Mouse (Mus musculus): ENCODE results near the gene Nlrp9b.
"Not testable (repeated sequence)": the region's sequence is repeated elsewhere in the genome, so short reads cannot be mapped to it uniquely, and the experiment has no call there.

The Nlrp9b gene

GRCm38 (mm10) chr7:19971516-19971915 is 19.7 kb upstream of the Nlrp9b start:
- Histone ChIP-seq H3K36me3 (ENCODE audit: insufficient read depth, low read length) (peaks cover 20% of the 10 kb centered on the region), H3K27me3 (ENCODE audit: insufficient read depth, low read length) (no peaks in the 10 kb centered on the region), H3K9me3 (ENCODE audit: low read length) (peaks cover 8% of the 10 kb centered on the region; the same call in 1 of the 2 replicates), H3K4me1 (replicated peaks; ENCODE audit: low read depth, low read length) (peaks cover 5% of the 10 kb centered on the region; the same call in 1 of the 2 replicates), H3K4me3 (replicated peaks; ENCODE audit: low read length) (no peak overlapping the region)
- no peak for TF ChIP-seq POU5F1 (IDR thresholded peaks at IDR 0.05; ENCODE audit: borderline replicate concordance, low read length)
- no peak for TF ChIP-seq CTCF (conservative IDR thresholded peaks at IDR 0.05; ENCODE audit: low read length)
- TF ChIP-seq NANOG (IDR thresholded peaks at IDR 0.05; ENCODE audit: borderline replicate concordance, low read length) = no peak

- H3K36me3 ChIP-seq (ENCODE audit: insufficient read depth, low read length); H3K4me1 ChIP-seq (replicated peaks; ENCODE audit: low read depth, low read length): not testable (repeated sequence)
These were observed 5.5 kb downstream of the Nlrp9b start for GRCm38 (mm10) chr7:19996721-19997120.

DNA sequence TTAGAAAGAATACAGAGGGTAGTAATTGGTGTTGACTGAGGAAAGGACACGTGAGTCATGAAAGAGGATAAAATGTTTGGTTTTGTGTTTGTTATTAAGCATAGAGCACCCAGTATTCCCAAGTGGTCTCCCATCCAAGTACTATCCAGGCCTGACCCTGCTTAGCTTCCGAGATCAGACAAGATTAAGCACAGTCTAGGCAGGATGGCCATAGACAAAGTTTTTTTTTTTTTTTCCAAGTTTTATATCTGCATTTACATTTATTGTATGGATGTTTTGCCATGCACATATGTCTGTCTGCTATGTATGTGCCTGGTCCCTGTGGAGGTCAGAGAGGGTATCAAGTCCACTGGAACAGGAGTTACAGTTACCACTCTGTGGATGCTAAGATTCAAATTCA is 18.7 kb downstream of the Nlrp9b start:
- TF ChIP-seq NANOG (IDR thresholded peaks at IDR 0.05; ENCODE audit: borderline replicate concordance, low read length) = no peak
- TF ChIP-seq CTCF (conservative IDR thresholded peaks at IDR 0.05; ENCODE audit: low read length) = no peak
- TF ChIP-seq POU5F1 (IDR thresholded peaks at IDR 0.05; ENCODE audit: borderline replicate concordance, low read length) = no peak
- Histone ChIP-seq H3K27me3 (ENCODE audit: insufficient read depth, low read length) (no peaks in the 10 kb centered on the region), H3K4me3 (replicated peaks; ENCODE audit: low read length) (no peak overlapping the region), H3K9me3 (ENCODE audit: low read length) (no peaks in the 10 kb centered on the region), H3K4me1 (replicated peaks; ENCODE audit: low read depth, low read length) (no peaks in the 10 kb centered on the region), H3K36me3 (ENCODE audit: insufficient read depth, low read length) (no peaks in the 10 kb centered on the region)

More at GRCm38 (mm10) chr7:19996721-19997120, 5.5 kb downstream of the Nlrp9b start:
- H3K4me3 ChIP-seq (replicated peaks; ENCODE audit: low read length); H3K27me3 ChIP-seq (ENCODE audit: insufficient read depth, low read length): not testable (repeated sequence)
- peaks cover 18% of the 10 kb centered on the region for H3K9me3 ChIP-seq (ENCODE audit: low read length)

GRCm38 (mm10) chr7:20064100-20064499 is 72.8 kb downstream of the Nlrp9b start:
- not testable (repeated sequence) for H3K4me1 ChIP-seq (replicated peaks; ENCODE audit: low read depth, low read length); H3K9me3 ChIP-seq (ENCODE audit: low read length); H3K4me3 ChIP-seq (replicated peaks; ENCODE audit: low read length); H3K36me3 ChIP-seq (ENCODE audit: insufficient read depth, low read length); H3K27me3 ChIP-seq (ENCODE audit: insufficient read depth, low read length)
- peak; percentile 45 for TF ChIP-seq CTCF (conservative IDR thresholded peaks at IDR 0.05; ENCODE audit: low read length)

DNA sequence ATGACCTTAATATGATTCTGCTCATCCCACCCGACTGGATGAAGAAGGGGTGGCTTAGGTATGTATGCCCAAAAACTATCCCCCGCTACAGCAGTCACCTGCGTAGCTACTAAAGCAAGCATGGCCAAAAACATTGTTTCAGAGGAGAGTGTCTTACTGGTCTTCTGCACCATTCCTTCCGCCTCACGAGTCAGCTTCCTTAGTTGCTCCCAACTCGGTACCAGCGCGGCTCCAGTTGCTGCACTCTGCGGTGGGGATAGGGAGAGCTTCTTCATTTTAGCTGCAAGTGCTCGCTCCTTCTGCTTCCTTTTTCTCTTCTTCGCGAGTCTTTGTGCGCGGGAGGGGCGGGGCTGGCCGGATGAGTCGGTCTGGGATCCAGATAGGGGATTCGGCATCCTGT is 86.9 kb downstream of the Nlrp9b start:
- H3K27me3 ChIP-seq (ENCODE audit: insufficient read depth, low read length); H3K4me3 ChIP-seq (replicated peaks; ENCODE audit: low read length); H3K36me3 ChIP-seq (ENCODE audit: insufficient read depth, low read length); H3K9me3 ChIP-seq (ENCODE audit: low read length); H3K4me1 ChIP-seq (replicated peaks; ENCODE audit: low read depth, low read length): not testable (repeated sequence)

DNA sequence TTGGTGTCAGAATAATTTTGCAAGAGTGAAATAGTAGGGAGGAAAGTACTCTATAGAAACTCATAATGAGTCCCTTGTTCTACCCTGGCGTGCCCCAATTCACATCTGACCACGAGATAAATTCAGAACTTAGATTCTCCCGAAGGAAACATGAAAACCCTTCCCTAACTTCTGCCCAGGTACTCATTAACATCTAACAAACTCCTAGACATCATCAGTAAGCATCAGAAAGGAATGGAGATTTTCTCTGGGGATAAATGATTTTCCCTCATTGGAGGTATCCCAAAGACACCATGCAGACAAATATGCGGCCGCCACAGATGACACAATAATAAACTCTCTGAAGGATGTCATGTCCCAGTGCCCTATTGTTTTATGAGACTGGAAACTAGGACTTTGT is 108.1 kb downstream of the Nlrp9b start, which contains the start of gene Vmn1r91:
Gene Vmn1r91, plus strand, starts transcription at position 301 of the 400 bp plus-strand sequence.
- H3K9me3 ChIP-seq (ENCODE audit: low read length); H3K4me3 ChIP-seq (replicated peaks; ENCODE audit: low read length); H3K4me1 ChIP-seq (replicated peaks; ENCODE audit: low read depth, low read length); H3K27me3 ChIP-seq (ENCODE audit: insufficient read depth, low read length); H3K36me3 ChIP-seq (ENCODE audit: insufficient read depth, low read length): not testable (repeated sequence)

- H3K4me3 ChIP-seq (replicated peaks; ENCODE audit: low read length); H3K36me3 ChIP-seq (ENCODE audit: insufficient read depth, low read length); H3K27me3 ChIP-seq (ENCODE audit: insufficient read depth, low read length); H3K9me3 ChIP-seq (ENCODE audit: low read length); H3K4me1 ChIP-seq (replicated peaks; ENCODE audit: low read depth, low read length): not testable (repeated sequence)
These were observed 131.2 kb downstream of the Nlrp9b start, which contains the start of gene Gm16442 for GRCm38 (mm10) chr7:20122479-20122878. TSS of gene Gm16442 (minus strand) at chr7:20122579.
